Mouse (Mus musculus) embryonic facial prominence, embryonic 13.5 days (tissue): ENCODE results near the gene Gm20538. TPM values are rescaled to one million over a fixed set of nuclear protein-coding genes. Genes with fewer than 3 reads are reported as not detected.

Experiments
- ATAC-seq: fragments of 200-750 bp; cut with Nextera tagmentation; 2 replicates; pipeline ENCODE4 v1.8.0; 2017; ENCODE audit warnings: low read depth; ENCODE audit not compliant: insufficient number of reproducible peaks, insufficient read depth, low FRiP score, low TSS enrichment
- H3K27ac ChIP-seq: fragments of 300-500 bp; sonication (generic); 2 replicates; pipeline ENCODE4 v1.5.1; 2015; ENCODE audit warnings: moderate library complexity, mild to moderate bottlenecking, inconsistent platforms
- H3K27me3 ChIP-seq: fragments of 300-500 bp; sonication (generic); 2 replicates; pipeline ENCODE4 v1.6.1; 2015; ENCODE audit warnings: mild to moderate bottlenecking, inconsistent platforms
- H3K36me3 ChIP-seq: fragments of 300-500 bp; sonication (generic); 2 replicates; pipeline ENCODE4 v1.6.1; 2015; ENCODE audit warnings: mild to moderate bottlenecking, inconsistent platforms
- H3K4me1 ChIP-seq: fragments of 300-500 bp; sonication (generic); 2 replicates; pipeline ENCODE4 v1.6.1; 2015; ENCODE audit warnings: inconsistent platforms
- H3K4me2 ChIP-seq: fragments of 300-500 bp; sonication (generic); 2 replicates; pipeline ENCODE4 v1.6.1; 2015; ENCODE audit warnings: moderate library complexity, mild to moderate bottlenecking, inconsistent platforms
- H3K4me3 ChIP-seq: fragments of 300-500 bp; sonication (generic); 2 replicates; pipeline ENCODE4 v1.5.1; 2015; ENCODE audit warnings: mild to moderate bottlenecking, inconsistent platforms
- H3K9ac ChIP-seq: fragments of 300-500 bp; sonication (generic); 2 replicates; pipeline ENCODE4 v1.6.1; 2015; ENCODE audit warnings: mild to moderate bottlenecking, inconsistent platforms
- H3K9me3 ChIP-seq: fragments of 300-500 bp; sonication (generic); 2 replicates; pipeline ENCODE4 v1.6.1; 2016; ENCODE audit warnings: inconsistent platforms
- WGBS: fragments of 180-500 bp; shearing (Covaris S2); methylation state at CpG from one replicate; pipeline ENCODE4 v1.1.7; 2015; ENCODE audit warnings: mixed read lengths; 5-methylcytosine and 5-hydroxymethylcytosine counted together
- polyA plus RNA-seq: library from polyadenylated mRNA; unstranded; fragments of >200 nt; fragmentation: Nextera tagmentation; extraction: Ambion mirVana; gene quantifications from 2 replicates; pipeline ENCODE4 v1.2.1, GENCODE M21; 2015

Gene Gm20538
- polyA plus RNA-seq, 1 experiment from 2014 or later, result not detected

- ATAC-seq, result no peak
- Histone ChIP-seq H3K4me3 (no peak overlapping the region), H3K4me2 (no peak overlapping the region), H3K36me3 (no peaks in the 10 kb centered on the region), H3K4me1 (no peaks in the 10 kb centered on the region), H3K9me3 (no peaks in the 10 kb centered on the region), H3K27me3 (peaks cover 60% of the 10 kb centered on the region), H3K9ac (no peak overlapping the region), H3K27ac (no peak overlapping the region)
- 76% methylated on average over 4 of the region's 4 CpGs for WGBS
Observed at GRCm38 (mm10) chr19:44502741-44503140, 49.9 kb downstream of the Gm20538 start.

- H3K4me3 ChIP-seq, result no peak overlapping the region
- H3K4me2 ChIP-seq, result no peak overlapping the region
- H3K27me3 ChIP-seq, result peaks cover 52% of the 10 kb centered on the region
- no peaks in the 10 kb centered on the region for H3K9me3 ChIP-seq
- 75% methylated on average over 6 of the region's 6 CpGs for WGBS
- no peak overlapping the region for H3K9ac ChIP-seq
- no peak overlapping the region for H3K27ac ChIP-seq
- no peak for ATAC-seq
- H3K4me1 ChIP-seq, result no peaks in the 10 kb centered on the region
- H3K36me3 ChIP-seq, result no peaks in the 10 kb centered on the region
Observed at GRCm38 (mm10) chr19:44501925-44502324, 50.7 kb downstream of the Gm20538 start.

- H3K4me2 ChIP-seq, result no peak overlapping the region
- no peaks in the 10 kb centered on the region for H3K36me3 ChIP-seq
- ATAC-seq, result no peak
- H3K9ac ChIP-seq, result no peak overlapping the region
- H3K27ac ChIP-seq, result no peak overlapping the region
- H3K27me3 ChIP-seq, result peaks cover 47% of the 10 kb centered on the region
- WGBS, result 39% methylated on average over 5 of the region's 5 CpGs
- H3K9me3 ChIP-seq, result no peaks in the 10 kb centered on the region
- H3K4me3 ChIP-seq, result no peak overlapping the region
- H3K4me1 ChIP-seq, result no peaks in the 10 kb centered on the region
Observed at GRCm38 (mm10) chr19:44500240-44500639, 52.4 kb downstream of the Gm20538 start.

GRCm38 (mm10) chr19:44498936-44499335 lies 53.7 kb downstream of the Gm20538 start:
- H3K4me1 ChIP-seq, result no peaks in the 10 kb centered on the region
- H3K27ac ChIP-seq, result no peak overlapping the region
- H3K9ac ChIP-seq, result no peak overlapping the region
- no peaks in the 10 kb centered on the region for H3K36me3 ChIP-seq
- 53% methylated on average over 6 of the region's 6 CpGs for whole genome bisulfite sequencing
- no peak overlapping the region for H3K4me2 ChIP-seq
- H3K9me3 ChIP-seq, result no peaks in the 10 kb centered on the region
- peaks cover 53% of the 10 kb centered on the region for H3K27me3 ChIP-seq
- ATAC-seq, result no peak
- H3K4me3 ChIP-seq, result no peak overlapping the region

- H3K36me3 ChIP-seq, result no peaks in the 10 kb centered on the region
- H3K4me2 ChIP-seq, result no peak overlapping the region
- H3K4me1 ChIP-seq, result no peaks in the 10 kb centered on the region
- H3K9me3 ChIP-seq, result no peaks in the 10 kb centered on the region
- H3K27ac ChIP-seq, result no peak overlapping the region
- no peak overlapping the region for H3K4me3 ChIP-seq
- H3K9ac ChIP-seq, result no peak overlapping the region
- ATAC-seq, result no peak
- H3K27me3 ChIP-seq, result peaks cover 59% of the 10 kb centered on the region
- WGBS, result 71% methylated on average over 10 of the region's 10 CpGs
Observed at GRCm38 (mm10) chr19:44496941-44497340, 55.7 kb downstream of the Gm20538 start.

GRCm38 (mm10) chr19:44496511-44496910 lies 56.1 kb downstream of the Gm20538 start:
- no peak for ATAC-seq
- H3K27ac ChIP-seq, result no peak overlapping the region
- H3K4me1 ChIP-seq, result no peaks in the 10 kb centered on the region
- H3K9ac ChIP-seq, result no peak overlapping the region
- H3K4me3 ChIP-seq, result no peak overlapping the region
- WGBS, result 56% methylated on average over 8 of the region's 8 CpGs
- no peaks in the 10 kb centered on the region for H3K9me3 ChIP-seq
- H3K36me3 ChIP-seq, result no peaks in the 10 kb centered on the region
- H3K4me2 ChIP-seq, result no peak overlapping the region
- peaks cover 59% of the 10 kb centered on the region for H3K27me3 ChIP-seq

Other genes with a start within 250 kb of the Gm20538 start
- 0.15 and 0.25 TPM in 2 replicates for gene Scd4, start 219.7 kb downstream of the Gm20538 start, polyA plus RNA-seq
- gene Scd1, start 145.0 kb downstream of the Gm20538 start, polyA plus RNA-seq, result 6.7 and 9.0 TPM in 2 replicates
- 0.21 and 0.25 TPM in 2 replicates for gene Wnt8b, start 59.4 kb downstream of the Gm20538 start, polyA plus RNA-seq
- 0.29 and 0.49 TPM in 2 replicates for gene Sec31b, start 7.0 kb downstream of the Gm20538 start, polyA plus RNA-seq
- 485 and 503 TPM in 2 replicates for gene Ndufb8, start 2.6 kb upstream of the Gm20538 start, polyA plus RNA-seq
- gene Hif1an, start 10.0 kb upstream of the Gm20538 start, polyA plus RNA-seq, result 29.3 and 32.1 TPM in 2 replicates
- gene Pax2, start 203.2 kb upstream of the Gm20538 start, polyA plus RNA-seq, result 0.22 TPM in 1 of 2 replicates, not detected in the other